Mouse (Mus musculus) spleen, postnatal 10 days (tissue): ENCODE data around the gene Zcchc17.

Experiments used
- DNase-seq, 2 experiments: peaks; one replicate each; pipeline ENCODE4 v3.0.0; 2021 to 2022; ENCODE audit warnings: low spot score in 2 of 2

The Zcchc17 gene

GRCm38 (mm10) chr4:130359486-130360237 lies at the start of gene Zcchc17, which contains the start of gene Snrnp40:
TSS of gene Zcchc17 (minus strand) at chr4:130359943.
TSS of gene Snrnp40 (plus strand) at chr4:130360132.
- DNase-seq, result peak; percentile 99 to 100

- no peak for DNase-seq
Measured at GRCm38 (mm10) chr4:130391265-130391664, 31.5 kb upstream of the Zcchc17 start.

- no peak for DNase-seq
Measured at GRCm38 (mm10) chr4:130389927-130390326, 30.2 kb upstream of the Zcchc17 start.

- no peak for DNase-seq
Measured at GRCm38 (mm10) chr4:130389496-130389895, 29.8 kb upstream of the Zcchc17 start.

GRCm38 (mm10) chr4:130387256-130387655 lies 27.5 kb upstream of the Zcchc17 start:
- DNase-seq, result no peak

- DNase-seq, result no peak
Measured at GRCm38 (mm10) chr4:130380418-130380817, 20.7 kb upstream of the Zcchc17 start.

GRCm38 (mm10) chr4:130379181-130379580 lies 19.4 kb upstream of the Zcchc17 start:
- DNase-seq, result no peak

GRCm38 (mm10) chr4:130377500-130377899 lies 17.8 kb upstream of the Zcchc17 start:
- no peak for DNase-seq

GRCm38 (mm10) chr4:130376675-130377074 lies 16.9 kb upstream of the Zcchc17 start:
- no peak for DNase-seq

GRCm38 (mm10) chr4:130360238-130360590 lies 471 bp upstream of the Zcchc17 start:
- DNase-seq, result no peak

GRCm38 (mm10) chr4:130357946-130358345 lies 1.8 kb downstream of the Zcchc17 start:
- DNase-seq, result no peak

- no peak for DNase-seq
Measured at GRCm38 (mm10) chr4:130352588-130352987, 7.2 kb downstream of the Zcchc17 start.

GRCm38 (mm10) chr4:130350690-130351422 lies 8.9 kb downstream of the Zcchc17 start:
- no peak for DNase-seq

- DNase-seq, result peak in 1 of 2 experiments; percentile 28
Measured at GRCm38 (mm10) chr4:130349666-130350065, 10.1 kb downstream of the Zcchc17 start.

- peak; percentile 46 to 70 for DNase-seq
Measured at GRCm38 (mm10) chr4:130341691-130342090, 18.1 kb downstream of the Zcchc17 start.

- DNase-seq, result no peak
Measured at GRCm38 (mm10) chr4:130335867-130336266, 23.9 kb downstream of the Zcchc17 start.

GRCm38 (mm10) chr4:130327366-130327765 lies 32.4 kb downstream of the Zcchc17 start:
- no peak for DNase-seq

GRCm38 (mm10) chr4:130325446-130325845 lies 34.3 kb downstream of the Zcchc17 start:
- DNase-seq, result no peak

GRCm38 (mm10) chr4:130323607-130324006 lies 36.1 kb downstream of the Zcchc17 start:
- no peak for DNase-seq

- peak in 1 of 2 experiments; percentile 5 for DNase-seq
Measured at GRCm38 (mm10) chr4:130323165-130323564, 36.6 kb downstream of the Zcchc17 start.

GRCm38 (mm10) chr4:130322567-130322966 lies 37.2 kb downstream of the Zcchc17 start:
- peak in 1 of 2 experiments; percentile 3 for DNase-seq

- peak in 1 of 2 experiments; percentile 3 for DNase-seq
Measured at GRCm38 (mm10) chr4:130321640-130322039, 38.1 kb downstream of the Zcchc17 start.

- DNase-seq, result peak in 1 of 2 experiments; percentile 2
Measured at GRCm38 (mm10) chr4:130319564-130319963, 40.2 kb downstream of the Zcchc17 start.
